In the genomic region with DNA sequence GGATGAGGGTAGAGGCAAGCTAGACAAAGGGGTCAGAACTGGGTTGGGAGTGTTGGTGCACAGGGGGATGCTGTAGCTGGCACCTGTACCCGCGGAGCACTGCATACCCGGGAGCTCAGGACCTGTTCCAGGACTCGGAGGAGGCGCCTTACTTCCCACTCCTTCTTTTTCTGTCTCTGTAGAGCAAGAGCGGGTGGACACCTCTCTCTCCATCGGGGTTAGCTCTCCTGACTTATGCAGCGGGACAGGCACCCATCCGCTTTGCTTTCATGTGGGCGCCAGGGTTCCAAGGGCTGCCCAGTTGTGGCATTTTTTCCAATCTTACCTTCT, we compare ENCODE assay signal across 9 mouse cellular contexts. TPM values are rescaled to one million over a fixed set of nuclear protein-coding genes. Genes with fewer than 3 reads are reported as not detected.
DNase-seq lines count a peak whose midpoint lies in the region; ATAC-seq and TF ChIP-seq lines count a peak whose summit lies in the region.
"Had no signal": no experiment of that assay in that cellular context is flagged by ENCODE, and none has a peak within 500 bp of the region (broad histone marks: within the 10 kb centered on the region; RNA-seq: fewer than 3 reads in every experiment).

No protein-coding gene starts in this region.

- intact Hi-C loops in heart, postnatal 36 days (cut with DNase I) = no loop called here

- H3K4me1 ChIP-seq in E14TG2a.4 (replicated peaks; ENCODE audit: low read depth, low read length) = peaks cover 26% of the 10 kb centered on the region
- peaks cover 8% of the 10 kb centered on the region; the same call in 1 of the 2 replicates for H3K4me1 ChIP-seq in forebrain, postnatal 0 days (ENCODE audit: insufficient read depth)
- 0 out of 2 replicates have a peak, but pooled peaks cover 7% of the 10 kb centered on the region for H3K4me1 ChIP-seq in liver, embryonic 15.5 days (replicated peaks)

- TF ChIP-seq CTCF in E14TG2a.4 (conservative IDR thresholded peaks at IDR 0.05; ENCODE audit: low read length) = no peak
- no peak; the same call in 1 of the 2 replicates for TF ChIP-seq CTCF in forebrain, postnatal 0 days (IDR thresholded peaks at IDR 0.05; ENCODE audit: low read depth)

- WGBS in forebrain, postnatal 0 days = 0% methylated on average over 10 of the region's 10 CpGs
- WGBS in liver, embryonic 15.5 days (ENCODE audit: insufficient replicate concordance) = 5% methylated on average over 10 of the region's 10 CpGs

- H3K36me3 ChIP-seq in E14TG2a.4 (ENCODE audit: insufficient read depth, low read length) = no peaks in the 10 kb centered on the region
- no peaks in the 10 kb centered on the region for H3K36me3 ChIP-seq in forebrain, postnatal 0 days (ENCODE audit: insufficient read depth)
- no peaks in the 10 kb centered on the region for H3K36me3 ChIP-seq in liver, embryonic 15.5 days (replicated peaks)

- peak overlapping the region; percentile 90 for H3K4me3 ChIP-seq in E14TG2a.4 (replicated peaks; ENCODE audit: low read length)
- peak overlapping the region; percentile 80 for H3K4me3 ChIP-seq in forebrain, postnatal 0 days (ENCODE audit: low read depth, low read length)
- no peak overlapping the region for H3K4me3 ChIP-seq in liver, embryonic 15.5 days (replicated peaks)

- H3K27ac ChIP-seq in forebrain, postnatal 0 days (ENCODE audit: low read depth, low read length) = peak overlapping the region; percentile 89
- H3K27ac ChIP-seq in liver, embryonic 15.5 days (replicated peaks) = no peak overlapping the region

- DNase-seq in heart, adult 11 months = peak; percentile 79
- no peak for DNase-seq in heart, postnatal 36 days
- no peak for DNase-seq in forebrain, postnatal 0 days
- no peak for DNase-seq in layer of hippocampus, adult 9-10 months (ENCODE audit: low spot score)
- no peak for DNase-seq in layer of hippocampus, adult 18-20 months (ENCODE audit: low spot score in 2 of 2)
- no peak for DNase-seq in right cerebral cortex, postnatal 14 days
- DNase-seq: B cell, adult 2 months had no signal

- ATAC-seq in forebrain, postnatal 0 days = no peak
- ATAC-seq in liver, embryonic 15.5 days (ENCODE audit: insufficient read depth) = no peak

- H3K27me3 ChIP-seq in E14TG2a.4 (ENCODE audit: insufficient read depth, low read length) = peaks cover 78% of the 10 kb centered on the region
- no peaks in the 10 kb centered on the region for H3K27me3 ChIP-seq in forebrain, postnatal 0 days (ENCODE audit: insufficient read depth, low read length)
- H3K27me3 ChIP-seq in liver, embryonic 15.5 days = peaks cover 54% of the 10 kb centered on the region

- H3K9me3 ChIP-seq in E14TG2a.4 (ENCODE audit: low read length) = 0 out of 2 replicates have a peak, but pooled peaks cover 3% of the 10 kb centered on the region
- H3K9me3 ChIP-seq in forebrain, postnatal 0 days (ENCODE audit: low read length) = no peaks in the 10 kb centered on the region
- H3K9me3 ChIP-seq in liver, embryonic 15.5 days (replicated peaks) = no peaks in the 10 kb centered on the region

- H3K4me2 ChIP-seq in forebrain, postnatal 0 days (ENCODE audit: low read depth) = peak overlapping the region; percentile 81
- peak overlapping the region; percentile 60 for H3K4me2 ChIP-seq in liver, embryonic 15.5 days

- H3K9ac ChIP-seq in forebrain, postnatal 0 days = peak overlapping the region; percentile 95
- no peak overlapping the region for H3K9ac ChIP-seq in liver, embryonic 15.5 days

RNA-seq across cellular contexts. Expression of a gene that starts 0.6 kb away (rescaled TPM):
- not detected for total RNA-seq in heart, postnatal 36 days (2021)
- 57.1 and 67.4 TPM in 2 replicates for total RNA-seq in forebrain, postnatal 0 days (2014; rRNA removed)
- polyA plus RNA-seq in forebrain, postnatal 0 days (2015; fragmentation: Nextera tagmentation; extraction: Ambion mirVana) = 101 and 132 TPM in 2 replicates
- polyA plus RNA-seq in liver, embryonic 15.5 days (2015; fragmentation: Nextera tagmentation; extraction: Ambion mirVana) = 0.10 TPM in 1 of 2 replicates, not detected in the other
- 100 to 1,000 TPM; 102 to 103 TPM for total RNA-seq in layer of hippocampus, adult 18-20 months (2021)

Comparison
In these comparisons a context has a peak if more than half of its experiments do, and no peak if none do; other contexts are left out.
1. RNA of a gene that starts 0.6 kb away (total RNA-seq): 102 to 103 TPM in layer of hippocampus, adult 18-20 months and 57.1 to 67.4 TPM in forebrain, postnatal 0 days; not detected in heart, postnatal 36 days; every median in the first group is over 10 times any median in the second.